In genomic region chr9:32534025-32534615, GRCm38 (mm10) we compare ENCODE assay signal across 12 mouse cellular contexts.
"Had no signal": no experiment of that assay in that cellular context is flagged by ENCODE, and none has a peak within 500 bp of the region (broad histone marks: within the 10 kb centered on the region; RNA-seq: fewer than 3 reads in every experiment).

No protein-coding gene starts in this region.

- H3K27me3 ChIP-seq: limb, embryonic 15.5 days; stomach, embryonic 15.5 days had no signal

- DNase-seq: kidney, adult 8-10 months; kidney, postnatal 25 days; layer of hippocampus, adult 9-11 months; layer of hippocampus, postnatal 36 days; lung, adult 18-20 months; lung, postnatal 36 days; right cerebral cortex, postnatal 14 days; thymus, postnatal 36 days had no signal

- H3K4me1 ChIP-seq: midbrain, embryonic 12.5 days; stomach, embryonic 15.5 days had no signal

- H3K27ac ChIP-seq: limb, embryonic 15.5 days; liver, embryonic 14.5 days; midbrain, embryonic 12.5 days; stomach, embryonic 15.5 days had no signal

- H3K4me3 ChIP-seq: limb, embryonic 15.5 days; midbrain, embryonic 12.5 days; stomach, embryonic 15.5 days had no signal

- H3K36me3 ChIP-seq: limb, embryonic 15.5 days; midbrain, embryonic 12.5 days; stomach, embryonic 15.5 days had no signal
